Comparison of ENCODE assay signal across 8 mouse cellular contexts in genomic region chr17:5324236-5324876, GRCm38 (mm10).
DNase-seq lines count a peak whose midpoint lies in the region; ATAC-seq lines count a peak whose summit lies in the region.

No protein-coding gene starts in this region.

- H3K9me3 ChIP-seq in lung, embryonic 15.5 days: no peaks in the 10 kb centered on the region
- no peaks in the 10 kb centered on the region for H3K9me3 ChIP-seq in stomach, embryonic 16.5 days (replicated peaks; ENCODE audit: control insufficient read depth, low read length)

- peak; percentile 85 for DNase-seq in ES-CJ7 (ENCODE audit: low read depth, low spot score)
- DNase-seq in cerebellum, postnatal 14 days: peak; percentile 33 to 36
- peak; percentile 21 to 37 for DNase-seq in gastrocnemius, postnatal 36 days
- DNase-seq in kidney, adult 11 months: peak; percentile 58
- no peak for DNase-seq in left cerebral cortex, postnatal 10 days (ENCODE audit: extremely low spot score in 1 of 2, low spot score in 2 of 2)
- no peak for DNase-seq in natural killer cell, adult 2 months (ENCODE audit: low spot score in 2 of 2)

- H3K9ac ChIP-seq in lung, embryonic 15.5 days: no peak overlapping the region
- no peak overlapping the region for H3K9ac ChIP-seq in stomach, embryonic 16.5 days (ENCODE audit: low read length)

- peaks cover 30% of the 10 kb centered on the region for H3K4me1 ChIP-seq in lung, embryonic 15.5 days
- peaks cover 42% of the 10 kb centered on the region for H3K4me1 ChIP-seq in stomach, embryonic 16.5 days (ENCODE audit: control insufficient read depth, insufficient read depth, low read length)

- H3K4me2 ChIP-seq in lung, embryonic 15.5 days: no peak overlapping the region
- no peak overlapping the region for H3K4me2 ChIP-seq in stomach, embryonic 16.5 days (ENCODE audit: low read depth, low read length)

- 15% methylated on average over 10 of the region's 10 CpGs for WGBS in lung, embryonic 15.5 days
- 13% methylated on average over 10 of the region's 10 CpGs for WGBS in stomach, embryonic 16.5 days

- H3K27me3 ChIP-seq in lung, embryonic 15.5 days: no peaks in the 10 kb centered on the region
- H3K27me3 ChIP-seq in stomach, embryonic 16.5 days (ENCODE audit: control insufficient read depth, insufficient read depth, low read length): no peaks in the 10 kb centered on the region

- intact Hi-C loops in gastrocnemius, postnatal 36 days (cut with DNase I): loop anchor here (5.0 kb wide), 1 partner anchor 122 kb away; no protein-coding TSS in a partner anchor
- intact Hi-C loops in left cerebral cortex, postnatal 10 days (cut with DNase I): no loop called here

- H3K4me3 ChIP-seq in lung, embryonic 15.5 days: no peak overlapping the region
- no peak overlapping the region for H3K4me3 ChIP-seq in stomach, embryonic 16.5 days (replicated peaks; ENCODE audit: low read length)

- peak overlapping the region; percentile 78 for H3K27ac ChIP-seq in lung, embryonic 15.5 days
- peak overlapping the region; percentile 3 for H3K27ac ChIP-seq in stomach, embryonic 16.5 days (ENCODE audit: low read length)

- H3K36me3 ChIP-seq in lung, embryonic 15.5 days: peaks cover 49% of the 10 kb centered on the region
- H3K36me3 ChIP-seq in stomach, embryonic 16.5 days (ENCODE audit: control insufficient read depth, insufficient read depth, low read length): 0 out of 2 replicates have a peak, but pooled peaks cover 16% of the 10 kb centered on the region

- ATAC-seq in lung, embryonic 15.5 days (ENCODE audit: borderline replicate concordance, extremely low read depth, low FRiP score, low TSS enrichment): peak; percentile 59
- ATAC-seq in stomach, embryonic 16.5 days (ENCODE audit: insufficient read depth, low FRiP score): peak; percentile 87

Comparison
In these comparisons a context has a peak if more than half of its experiments do, and no peak if none do; other contexts are left out.
1. DNase-seq: peak in ES-CJ7 (single experiment), cerebellum, postnatal 14 days (2 of 2), gastrocnemius, postnatal 36 days (2 of 2) and kidney, adult 11 months (single experiment); none in left cerebral cortex, postnatal 10 days (0 of 2) and natural killer cell, adult 2 months (0 of 2).